Mouse (Mus musculus) adrenal gland (tissue): ENCODE results near the gene Ppia.
"Not testable (repeated sequence)": the region's sequence is repeated elsewhere in the genome, so short reads cannot be mapped to it uniquely, and the experiment has no call there.

Source experiments
- intact Hi-C: fragments of 180-260 bp; cut with DNase I; formaldehyde crosslinking; loops from one replicate; pipeline ENCODE4 v1.15.1; 2025
- microRNA-seq, 2 experiments: library from miRNA; unstranded; fragments of <30 nt; microRNA quantifications; one replicate each; pipeline ENCODE4; 2019

Ppia gene

GRCm38 (mm10) chr11:6430186-6430585, 14.9 kb downstream of the Ppia start:
- intact Hi-C loops, result no loop called here

- intact Hi-C loops, result no loop called here
These were observed 21.2 kb downstream of the Ppia start for GRCm38 (mm10) chr11:6436442-6436841.

- intact Hi-C loops, result no loop called here
These were observed 22.4 kb downstream of the Ppia start for GRCm38 (mm10) chr11:6437667-6438066.

- intact Hi-C loops, result loop anchor here (5.0 kb wide), 1 partner anchor 37 kb away; the partner anchor contains the start of gene Purb
These were observed 24.9 kb downstream of the Ppia start for GRCm38 (mm10) chr11:6440171-6440570.

- intact Hi-C loops, result loop anchor here (5.0 kb wide), 1 partner anchor 35 kb away; the partner anchor contains the start of gene Purb
These were observed 27.3 kb downstream of the Ppia start for GRCm38 (mm10) chr11:6442566-6442965.

DNA sequence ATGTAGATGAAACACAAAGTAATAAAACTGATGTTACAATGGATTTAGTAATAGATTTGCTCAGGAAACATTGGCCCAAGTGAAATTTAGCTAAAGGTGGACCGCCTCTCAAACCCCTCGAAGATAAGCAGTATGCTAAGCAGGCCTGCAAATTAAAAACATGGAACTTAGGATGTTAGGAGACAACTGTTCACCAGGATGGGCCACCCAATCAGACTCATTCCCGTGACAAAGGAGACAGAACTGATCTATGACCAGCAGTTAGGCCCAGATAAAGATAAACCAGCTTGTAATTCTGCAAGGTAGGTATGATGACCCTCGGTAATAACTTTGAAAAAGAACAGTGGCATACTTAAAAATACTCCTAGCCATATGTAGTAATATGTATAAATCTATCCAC, 27.9 kb downstream of the Ppia start:
- intact Hi-C loops, result loop anchor here (5.0 kb wide), 1 partner anchor 34 kb away; the partner anchor contains the start of gene Purb

DNA sequence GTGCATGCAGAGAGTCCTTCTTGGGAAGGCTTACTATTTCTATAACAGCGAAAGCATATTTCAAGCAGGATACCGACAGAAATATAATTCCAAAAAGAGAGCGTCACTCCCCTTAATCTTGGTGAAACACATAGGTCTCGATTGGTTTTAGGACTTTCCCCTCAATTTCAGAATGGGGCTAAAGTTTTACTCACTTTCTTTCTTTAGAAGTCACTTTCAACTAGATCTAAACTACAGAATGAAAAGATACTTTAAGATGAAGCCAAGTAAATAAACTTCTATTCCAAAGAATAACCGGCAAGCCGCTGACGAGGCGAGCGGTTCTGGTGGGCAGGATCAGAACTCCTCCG, 28.5 kb downstream of the Ppia start:
- intact Hi-C loops, result loop anchor here (5.0 kb wide), 1 partner anchor 34 kb away; the partner anchor contains the start of gene Purb

- intact Hi-C loops, result loop anchor here (5.0 kb wide), 1 partner anchor 33 kb away; the partner anchor contains the start of gene Purb
These were observed 29.0 kb downstream of the Ppia start, which contains the start of gene H2afv for GRCm38 (mm10) chr11:6444077-6444853. Gene H2afv, minus strand, starts transcription at chr11:6444443.

GRCm38 (mm10) chr11:6445441-6445840, 30.2 kb downstream of the Ppia start:
- intact Hi-C loops, result no loop called here

DNA sequence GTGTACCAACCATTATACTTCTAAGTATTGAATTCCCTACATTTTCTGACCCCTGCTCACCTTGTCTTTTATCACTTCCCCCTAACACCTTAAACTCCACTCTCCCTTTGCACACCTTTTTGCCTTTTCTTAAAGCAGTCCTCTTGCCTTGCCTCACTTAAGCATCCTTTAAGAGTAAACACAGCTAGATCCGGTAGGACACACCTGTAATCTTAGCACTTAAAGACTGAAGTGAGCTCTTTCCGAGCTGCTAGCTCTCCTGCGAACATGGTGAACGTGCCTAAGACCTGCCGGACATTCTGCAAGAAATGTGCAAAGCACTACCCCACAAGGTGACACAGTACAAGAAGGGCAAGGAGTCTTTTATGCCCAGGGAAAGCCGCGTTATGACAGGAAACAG, 30.7 kb downstream of the Ppia start:
- intact Hi-C loops, result no loop called here

- intact Hi-C loops, result no loop called here
These were observed 32.2 kb downstream of the Ppia start for GRCm38 (mm10) chr11:6447493-6447892.

- intact Hi-C loops, result not testable (repeated sequence)
These were observed 32.9 kb downstream of the Ppia start for GRCm38 (mm10) chr11:6448155-6448554.

- intact Hi-C loops, result no loop called here
These were observed 40.8 kb downstream of the Ppia start for GRCm38 (mm10) chr11:6456083-6456482.

DNA sequence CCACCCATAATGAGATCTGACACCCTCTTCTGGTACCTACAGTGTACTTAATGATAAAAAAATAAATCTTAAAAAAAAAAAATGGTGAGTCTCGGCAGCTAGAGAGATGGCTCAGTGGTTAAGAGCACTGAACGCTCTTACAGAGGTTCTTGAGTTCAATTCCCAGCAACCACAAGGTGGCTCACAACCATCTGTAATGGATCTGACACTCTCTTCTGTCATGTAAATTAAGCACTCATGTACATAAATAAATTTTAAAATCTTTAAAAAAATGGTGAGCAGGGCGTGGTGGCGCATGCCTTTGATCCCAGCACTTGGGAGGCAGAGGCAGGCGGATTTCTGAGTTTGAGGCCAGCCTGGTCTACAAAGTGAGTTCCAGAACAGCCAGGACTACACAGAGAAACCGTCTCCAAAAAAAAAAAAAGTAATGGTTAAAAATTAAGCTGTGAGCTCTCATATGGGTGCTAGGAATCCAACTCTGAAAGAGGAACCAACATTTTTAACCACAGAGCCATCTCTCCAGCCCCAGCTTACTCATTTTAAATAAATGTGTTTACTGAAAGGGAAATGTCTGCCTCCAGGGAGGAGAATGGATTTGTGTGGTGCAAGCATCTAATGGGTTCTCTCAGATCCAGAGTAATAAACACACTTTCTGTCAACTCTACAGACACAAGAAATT, 48.1 kb downstream of the Ppia start:
- intact Hi-C loops, result loop anchor here (10.0 kb wide), 1 partner anchor 162 kb away; the partner anchor contains the start of gene Tbrg4

- intact Hi-C loops, result loop anchor here (10.0 kb wide), 1 partner anchor 160 kb away; the partner anchor contains the start of gene Tbrg4
These were observed 49.9 kb downstream of the Ppia start for GRCm38 (mm10) chr11:6465122-6465521.

DNA sequence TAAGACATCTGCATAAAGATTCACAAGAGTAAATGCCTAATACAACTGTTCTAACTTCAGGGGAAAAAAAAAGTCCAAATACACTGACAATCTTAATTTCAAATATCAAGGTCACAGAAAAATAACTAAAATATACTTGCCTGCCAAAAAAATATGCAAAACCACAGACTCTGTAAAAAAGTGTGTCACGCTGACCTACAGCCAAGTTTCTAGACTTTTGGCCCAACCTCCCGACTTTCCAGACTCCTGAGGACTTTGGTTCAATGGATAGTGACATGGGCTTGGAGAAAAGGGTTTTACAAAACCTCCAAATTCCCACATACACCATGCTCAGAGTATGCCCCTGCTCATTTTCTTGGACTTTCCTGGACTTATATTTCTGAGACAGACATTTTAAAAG, 53.3 kb downstream of the Ppia start:
- intact Hi-C loops, result loop anchor here (10.0 kb wide), 1 partner anchor 156 kb away; the partner anchor contains the start of gene Tbrg4

Small RNA genes lying within 50 kb of the gene (microRNA-seq; reads per million reads assigned to microRNA genes)
- 0 to 0.12 reads per million in 2 experiments for gene Mir7651
